Mouse (Mus musculus) limb, embryonic 11.5 days (tissue): ENCODE results near the gene Hsd11b1. TPM values are rescaled to one million over a fixed set of nuclear protein-coding genes. Genes with fewer than 3 reads are reported as not detected.

Source experiments
- ATAC-seq: fragments of 200-750 bp; cut with Nextera tagmentation; 2 replicates; pipeline ENCODE4 v1.8.0; 2017; ENCODE audit warnings: low read depth; ENCODE audit not compliant: insufficient number of reproducible peaks, low FRiP score, low TSS enrichment
- DNase-seq: peaks from one replicate; pipeline ENCODE4 v3.0.0-alpha.2; 2015; ENCODE audit warnings: low spot score
- H3K27ac ChIP-seq: fragments of 300-500 bp; sonication (generic); replicated peaks from 2 replicates; pipeline ENCODE4 v1.5.1; 2014; ENCODE audit warnings: low read depth, mild to moderate bottlenecking, low read length
- H3K27me3 ChIP-seq: fragments of 300-500 bp; sonication (generic); 2 replicates; pipeline ENCODE4 v1.6.1; 2014; ENCODE audit warnings: mild to moderate bottlenecking, low read length, mixed read lengths; ENCODE audit not compliant: control insufficient read depth, insufficient read depth
- H3K36me3 ChIP-seq: fragments of 300-500 bp; sonication (generic); 2 replicates; pipeline ENCODE4 v1.6.1; 2014; ENCODE audit warnings: mild to moderate bottlenecking, low read length, moderate library complexity, mixed read lengths; ENCODE audit not compliant: control insufficient read depth, insufficient read depth
- H3K4me1 ChIP-seq: fragments of 300-500 bp; sonication (generic); 2 replicates; pipeline ENCODE4 v1.6.1; 2014; ENCODE audit warnings: low read length, mixed read lengths; ENCODE audit not compliant: control insufficient read depth, insufficient read depth
- H3K4me2 ChIP-seq: fragments of 300-500 bp; sonication (generic); 2 replicates; pipeline ENCODE4 v1.6.1; 2014; ENCODE audit warnings: low read depth, mild to moderate bottlenecking, moderate library complexity; ENCODE audit not compliant: severe bottlenecking
- H3K4me3 ChIP-seq: fragments of 300-500 bp; sonication (generic); 2 replicates; pipeline ENCODE4 v1.5.1; 2014; ENCODE audit warnings: low read depth, low read length
- H3K9ac ChIP-seq: fragments of 300-500 bp; sonication (generic); 2 replicates; pipeline ENCODE4 v1.6.1; 2014; ENCODE audit warnings: mild to moderate bottlenecking, low read length
- H3K9me3 ChIP-seq: fragments of 300-500 bp; sonication (generic); 2 replicates; pipeline ENCODE4 v1.6.1; 2016; ENCODE audit warnings: low read length; ENCODE audit not compliant: control insufficient read depth
- whole genome bisulfite sequencing: fragments of 180-500 bp; shearing (Covaris S2); extraction: QIAGEN DNeasy Blood & Tissue Kit; methylation state at CpG from one replicate; pipeline ENCODE4 v1.1.7; 2014; 5-methylcytosine and 5-hydroxymethylcytosine counted together
- polyA plus RNA-seq: library from polyadenylated mRNA; unstranded; fragments of >200 nt; fragmentation: Nextera tagmentation; extraction: Ambion mirVana; gene quantifications from 2 replicates; pipeline ENCODE4 v1.2.1, GENCODE M21; 2014

Hsd11b1 gene
- polyA plus RNA-seq, 1 experiment from 2014 or later = 0.23 TPM

- no peaks in the 10 kb centered on the region for H3K36me3 ChIP-seq
- DNase-seq = no peak
- H3K9me3 ChIP-seq = no peaks in the 10 kb centered on the region
- ATAC-seq = no peak
- WGBS = 75% methylated on average over 10 of the region's 10 CpGs
- H3K9ac ChIP-seq = no peak overlapping the region
- H3K4me3 ChIP-seq = no peak overlapping the region
- H3K4me2 ChIP-seq = no peak overlapping the region
- no peaks in the 10 kb centered on the region for H3K4me1 ChIP-seq
- no peak overlapping the region for H3K27ac ChIP-seq
- no peaks in the 10 kb centered on the region for H3K27me3 ChIP-seq
Measured at GRCm38 (mm10) chr1:193243571-193244193, 20.2 kb downstream of the Hsd11b1 start.

- no peak for DNase-seq
Measured at GRCm38 (mm10) chr1:193242863-193243262, 21.0 kb downstream of the Hsd11b1 start.

GRCm38 (mm10) chr1:193242238-193242637 is 21.6 kb downstream of the Hsd11b1 start:
- no peak for ATAC-seq
- DNase-seq = no peak
- Histone ChIP-seq H3K27ac (no peak overlapping the region), H3K27me3 (no peaks in the 10 kb centered on the region), H3K9ac (no peak overlapping the region), H3K4me3 (no peak overlapping the region), H3K4me2 (no peak overlapping the region), H3K4me1 (no peaks in the 10 kb centered on the region), H3K36me3 (no peaks in the 10 kb centered on the region), H3K9me3 (no peaks in the 10 kb centered on the region)
- WGBS = 82% methylated on average over 8 of the region's 8 CpGs

More at GRCm38 (mm10) chr1:193242863-193243262, 21.0 kb downstream of the Hsd11b1 start:
- Histone ChIP-seq H3K9ac (no peak overlapping the region), H3K9me3 (no peaks in the 10 kb centered on the region), H3K36me3 (no peaks in the 10 kb centered on the region), H3K4me3 (no peak overlapping the region), H3K27ac (no peak overlapping the region), H3K27me3 (no peaks in the 10 kb centered on the region), H3K4me1 (no peaks in the 10 kb centered on the region), H3K4me2 (no peak overlapping the region)
- 65% methylated on average over 4 of the region's 4 CpGs for WGBS
- no peak for ATAC-seq

GRCm38 (mm10) chr1:193241436-193241835 is 22.4 kb downstream of the Hsd11b1 start:
- Histone ChIP-seq H3K27ac (no peak overlapping the region), H3K9ac (no peak overlapping the region), H3K4me1 (no peaks in the 10 kb centered on the region), H3K27me3 (no peaks in the 10 kb centered on the region), H3K9me3 (no peaks in the 10 kb centered on the region), H3K4me3 (no peak overlapping the region), H3K4me2 (no peak overlapping the region), H3K36me3 (no peaks in the 10 kb centered on the region)
- ATAC-seq (no peak), DNase-seq (no peak)
- WGBS = 87% methylated on average over 4 of the region's 4 CpGs

GRCm38 (mm10) chr1:193238426-193238825 is 25.4 kb downstream of the Hsd11b1 start:
- H3K4me2 ChIP-seq = no peak overlapping the region
- H3K27ac ChIP-seq = no peak overlapping the region
- no peak overlapping the region for H3K4me3 ChIP-seq
- H3K4me1 ChIP-seq = no peaks in the 10 kb centered on the region
- ATAC-seq (no peak), DNase-seq (no peak)
- WGBS = 50% methylated on average over 4 of the region's 4 CpGs
- H3K27me3 ChIP-seq = no peaks in the 10 kb centered on the region
- no peak overlapping the region for H3K9ac ChIP-seq
- H3K36me3 ChIP-seq = no peaks in the 10 kb centered on the region
- no peaks in the 10 kb centered on the region for H3K9me3 ChIP-seq

GRCm38 (mm10) chr1:193234930-193235329 is 28.9 kb downstream of the Hsd11b1 start:
- 89% methylated on average over 7 of the region's 7 CpGs for whole genome bisulfite sequencing
- Histone ChIP-seq H3K27ac (no peak overlapping the region), H3K36me3 (no peaks in the 10 kb centered on the region), H3K9me3 (no peaks in the 10 kb centered on the region), H3K4me3 (no peak overlapping the region), H3K4me1 (no peaks in the 10 kb centered on the region), H3K9ac (no peak overlapping the region), H3K27me3 (no peaks in the 10 kb centered on the region), H3K4me2 (no peak overlapping the region)
- DNase-seq (no peak), ATAC-seq (no peak)

- DNase-seq = no peak
Measured at GRCm38 (mm10) chr1:193234130-193234645, 29.7 kb downstream of the Hsd11b1 start.

GRCm38 (mm10) chr1:193232732-193233131 is 31.1 kb downstream of the Hsd11b1 start:
- Histone ChIP-seq H3K27ac (no peak overlapping the region), H3K4me3 (no peak overlapping the region), H3K27me3 (no peaks in the 10 kb centered on the region), H3K9ac (no peak overlapping the region), H3K4me1 (no peaks in the 10 kb centered on the region), H3K36me3 (no peaks in the 10 kb centered on the region), H3K4me2 (no peak overlapping the region), H3K9me3 (no peaks in the 10 kb centered on the region)
- DNase-seq (no peak), ATAC-seq (no peak)
- WGBS = 73% methylated on average over 2 of the region's 2 CpGs

More at GRCm38 (mm10) chr1:193234130-193234645, 29.7 kb downstream of the Hsd11b1 start:
- no peaks in the 10 kb centered on the region for H3K36me3 ChIP-seq
- ATAC-seq = no peak
- no peak overlapping the region for H3K9ac ChIP-seq
- no peaks in the 10 kb centered on the region for H3K4me1 ChIP-seq
- H3K27ac ChIP-seq = no peak overlapping the region
- no peaks in the 10 kb centered on the region for H3K9me3 ChIP-seq
- 92% methylated on average over 2 of the region's 2 CpGs for WGBS
- H3K4me2 ChIP-seq = no peak overlapping the region
- no peaks in the 10 kb centered on the region for H3K27me3 ChIP-seq
- H3K4me3 ChIP-seq = no peak overlapping the region

GRCm38 (mm10) chr1:193230935-193231334 is 32.9 kb downstream of the Hsd11b1 start:
- ATAC-seq = no peak
- no peak overlapping the region for H3K9ac ChIP-seq

More at GRCm38 (mm10) chr1:193230935-193231334, 32.9 kb downstream of the Hsd11b1 start:
- no peak overlapping the region for H3K4me2 ChIP-seq
- H3K27me3 ChIP-seq = no peaks in the 10 kb centered on the region
- DNase-seq = no peak
- H3K9me3 ChIP-seq = no peaks in the 10 kb centered on the region
- no peaks in the 10 kb centered on the region for H3K36me3 ChIP-seq
- H3K4me3 ChIP-seq = no peak overlapping the region
- no peak overlapping the region for H3K27ac ChIP-seq
- WGBS = 84% methylated on average over 5 of the region's 5 CpGs
- H3K4me1 ChIP-seq = no peaks in the 10 kb centered on the region
